Mouse (Mus musculus) ES-E14 (cell line): Measurements from ENCODE around the gene Zkscan5. TPM values are rescaled to one million over a fixed set of nuclear protein-coding genes. Genes with fewer than 3 reads are reported as not detected.
A peak's percentile ranks its signal among the peaks of the same experiment; 100 is the strongest.
"Not testable (repeated sequence)": the region's sequence is repeated elsewhere in the genome, so short reads cannot be mapped to it uniquely, and the experiment has no call there.

Experiments used
- DNase-seq: peaks from one replicate; pipeline ENCODE4 v3.0.0-alpha.2; 2013; ENCODE audit warnings: low read depth, low spot score
- H3K27ac ChIP-seq: 2 replicates; pipeline ENCODE4 v1.5.1; 2012; ENCODE audit warnings: low read depth, mild to moderate bottlenecking, low read length, moderate library complexity, mixed read lengths; ENCODE audit not compliant: poor library complexity, insufficient read depth, severe bottlenecking
- H3K36me3 ChIP-seq: 2 replicates; pipeline ENCODE4 v1.6.1; 2012; ENCODE audit warnings: mild to moderate bottlenecking, low read length, moderate library complexity, mixed read lengths; ENCODE audit not compliant: control insufficient read depth, poor library complexity, insufficient read depth, severe bottlenecking
- H3K4me1 ChIP-seq, 2 experiments: fragments of 150-350 bp in 1 of 2; sonication (generic) in 1 of 2; 2 replicates each; pipeline ENCODE4 v1.6.1; 2012; ENCODE audit warnings: low read length in 2 of 2, mild to moderate bottlenecking in 1 of 2, mixed read lengths in 1 of 2; ENCODE audit not compliant: control insufficient read depth in 2 of 2, insufficient read depth in 2 of 2, poor library complexity in 1 of 2
- H3K4me3 ChIP-seq, 2 experiments: fragments of 150-350 bp in 1 of 2; sonication (generic) in 1 of 2; 2 replicates each; pipeline ENCODE4 v1.5.1; 2012; ENCODE audit warnings: low read length in 2 of 2, low read depth in 1 of 2, mild to moderate bottlenecking in 1 of 2, mixed read lengths in 1 of 2; ENCODE audit not compliant: insufficient read depth in 1 of 2, poor library complexity in 1 of 2, severe bottlenecking in 1 of 2
- H3K9ac ChIP-seq: 2 replicates; pipeline ENCODE4 v1.6.1; 2012; ENCODE audit warnings: low read depth, mild to moderate bottlenecking, low read length, mixed read lengths; ENCODE audit not compliant: poor library complexity, insufficient read depth, severe bottlenecking
- H3K9me3 ChIP-seq: fragments of 150-350 bp; sonication (generic); 2 replicates; pipeline ENCODE4 v1.6.1; 2012; ENCODE audit warnings: low read depth, mild to moderate bottlenecking, low read length; ENCODE audit not compliant: control insufficient read depth, insufficient read depth
- CHD2 ChIP-seq: IDR thresholded peaks from 2 replicates; pipeline ENCODE4 v1.6.1; 2014; ENCODE audit warnings: mild to moderate bottlenecking, low read depth, low read length, inconsistent platforms
- HCFC1 ChIP-seq: IDR thresholded peaks from 2 replicates; pipeline ENCODE4 v1.6.1; 2012; ENCODE audit warnings: low read length, inconsistent platforms, borderline replicate concordance; ENCODE audit not compliant: insufficient read depth
- MAFK ChIP-seq: IDR thresholded peaks from 2 replicates; pipeline ENCODE4 v1.6.1; 2014; ENCODE audit warnings: mild to moderate bottlenecking, low read depth, low read length, inconsistent platforms; ENCODE audit not compliant: insufficient read depth
- ZC3H11A ChIP-seq: IDR thresholded peaks from 2 replicates; pipeline ENCODE4 v1.6.1; 2012; ENCODE audit warnings: low read depth, mild to moderate bottlenecking, inconsistent platforms, low read length, borderline replicate concordance
- ZNF384 ChIP-seq: IDR thresholded peaks from 2 replicates; pipeline ENCODE4 v1.6.1; 2012; ENCODE audit warnings: low read depth, low read length, inconsistent platforms
- in situ Hi-C, 2 experiments: fragments of 600-800 bp; cut with MboI; formaldehyde crosslinking; loops; one replicate each; pipeline ENCODE4 v1.15.1; 2025; ENCODE audit warnings: low sequenced_read_pairs in 2 of 2, inconsistent platforms in 1 of 2; ENCODE audit not compliant: unreplicated experiment in 2 of 2
- total RNA-seq: library from RNA; depleted of rRNA; stranded (reverse); fragments of 300-350 nt; gene quantifications from 2 replicates; pipeline ENCODE4 v1.2.3, GENCODE M21; 2012

Zkscan5 gene
- total RNA-seq, 1 experiment = 16.9 TPM

DNA sequence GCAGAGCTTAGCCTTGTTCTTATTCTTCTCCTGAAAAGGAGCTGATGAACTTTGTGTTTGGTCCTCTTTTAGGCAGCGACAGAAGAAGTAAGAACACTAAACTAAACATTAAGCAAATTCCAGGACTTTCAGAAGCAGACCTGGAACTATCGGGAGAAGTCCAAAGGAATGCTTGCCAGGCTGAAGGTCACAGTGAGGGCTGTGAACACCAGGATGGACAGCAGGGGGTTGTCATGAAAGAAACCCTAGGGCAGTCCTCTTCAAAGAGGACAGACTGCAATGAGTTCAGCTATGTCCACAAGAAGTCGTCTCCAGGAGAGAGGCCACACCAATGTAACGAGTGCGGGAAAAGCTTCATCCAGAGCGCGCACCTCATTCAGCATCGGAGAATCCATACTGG, 15.6 kb downstream of the Zkscan5 start:
- DNase-seq = no peak
- in situ Hi-C loops = no loop called here
- Histone ChIP-seq H3K4me3 (0 out of 4 replicates have a peak overlapping the region, but pooled peaks of 1 of the 2 experiments have one; percentile 6), H3K9me3 (no peaks in the 10 kb centered on the region), H3K9ac (no peak overlapping the region), H3K27ac (no peak overlapping the region), H3K4me1 (peaks cover 8 to 29% of the 10 kb centered on the region in 2 experiments), H3K36me3 (peaks cover 32% of the 10 kb centered on the region)
- no peak for TF ChIP-seq HCFC1
- no peak for TF ChIP-seq ZC3H11A
- TF ChIP-seq MAFK = no peak
- no peak for TF ChIP-seq ZNF384
- TF ChIP-seq CHD2 = no peak

DNA sequence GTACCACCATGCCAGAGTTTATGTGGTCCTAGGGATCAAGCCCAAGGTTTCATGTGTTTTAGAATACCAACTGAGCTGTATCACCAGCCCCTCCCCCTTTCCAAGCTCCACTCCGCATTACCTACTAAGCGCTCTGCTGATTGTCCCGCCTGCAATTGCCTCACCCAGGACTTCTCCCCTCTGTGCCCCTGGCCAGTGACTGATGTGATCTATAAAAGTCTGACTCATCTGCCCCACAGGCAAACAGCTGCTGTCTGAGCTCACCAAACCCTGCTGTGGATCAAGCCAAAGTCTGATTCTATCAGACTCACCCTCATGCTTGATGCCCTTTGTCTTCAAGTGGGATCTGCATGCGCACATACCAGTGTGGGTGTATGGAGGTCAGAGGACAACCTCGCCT, 18.5 kb downstream of the Zkscan5 start:
- no peak for DNase-seq
- in situ Hi-C loops = no loop called here
- Histone ChIP-seq H3K9ac (no peak overlapping the region), H3K27ac (peak overlapping the region; percentile 47), H3K36me3 (peaks cover 27% of the 10 kb centered on the region), H3K4me1 (peaks cover 4 to 23% of the 10 kb centered on the region in 2 experiments; a peak in 2 of 4 replicates), H3K9me3 (no peaks in the 10 kb centered on the region), H3K4me3 (no peak overlapping the region)
- TF ChIP-seq CHD2 = no peak
- no peak for TF ChIP-seq MAFK
- TF ChIP-seq ZNF384 = no peak

GRCm38 (mm10) chr5:145223395-145223794, 19.0 kb downstream of the Zkscan5 start:
- H3K4me3 ChIP-seq = no peak overlapping the region
- H3K27ac ChIP-seq = peak overlapping the region; percentile 47; the same call in 1 of the 2 replicates
- H3K9me3 ChIP-seq = no peaks in the 10 kb centered on the region
- H3K36me3 ChIP-seq = peaks cover 27% of the 10 kb centered on the region
- TF ChIP-seq CHD2 = no peak
- TF ChIP-seq ZC3H11A = no peak
- TF ChIP-seq HCFC1 = no peak
- TF ChIP-seq MAFK = no peak
- TF ChIP-seq ZNF384 = no peak
- peaks cover 2 to 20% of the 10 kb centered on the region in 2 experiments; a peak in 2 of 4 replicates for H3K4me1 ChIP-seq
- no peak for DNase-seq
- no peak overlapping the region for H3K9ac ChIP-seq
- in situ Hi-C loops = no loop called here

DNA sequence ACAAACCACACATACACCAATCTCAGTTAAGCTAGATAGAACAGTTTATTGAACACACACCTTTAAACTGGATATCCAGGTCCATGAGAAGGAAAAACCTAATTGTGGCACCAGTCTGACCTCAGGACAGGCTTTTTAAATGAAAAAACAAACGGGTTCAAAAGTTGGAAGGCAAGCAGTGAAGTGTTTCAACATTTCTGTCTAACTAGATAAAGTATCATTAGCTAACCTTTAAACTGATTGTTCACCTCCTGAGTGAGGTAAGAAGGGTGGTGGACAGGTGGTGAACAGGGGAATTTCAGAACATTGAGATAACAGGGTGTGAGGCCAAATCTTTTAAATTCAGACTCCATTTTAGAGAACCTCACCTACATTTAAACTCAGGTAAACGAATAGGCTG, 22.1 kb downstream of the Zkscan5 start:
- Histone ChIP-seq H3K27ac (no peak overlapping the region), H3K9me3 (no peaks in the 10 kb centered on the region), H3K4me1 (peaks cover 0 to 8% of the 10 kb centered on the region in 2 experiments; a peak in 1 of 4 replicates), H3K9ac (no peak overlapping the region), H3K4me3 (no peak overlapping the region), H3K36me3 (peaks cover 6% of the 10 kb centered on the region; the same call in 1 of the 2 replicates)
- in situ Hi-C loops = no loop called here
- TF ChIP-seq MAFK (no peak), HCFC1 (no peak), CHD2 (no peak), ZC3H11A (no peak), ZNF384 (no peak)
- no peak for DNase-seq

- peaks cover 10% of the 10 kb centered on the region for H3K36me3 ChIP-seq
- in situ Hi-C loops, H3K27ac ChIP-seq, H3K4me3 ChIP-seq, H3K9ac ChIP-seq, H3K9me3 ChIP-seq, DNase-seq, H3K4me1 ChIP-seq: not testable (repeated sequence)
These were observed 24.9 kb downstream of the Zkscan5 start for GRCm38 (mm10) chr5:145229283-145229682.
